Mouse (Mus musculus) brain, embryonic 14.5 days (tissue): ENCODE data around the gene Pnkd.

ENCODE experiments used
- CTCF ChIP-seq: fragments of 200-500 bp; IDR thresholded peaks from 2 replicates; pipeline ENCODE4 v1.5.1; 2012; ENCODE audit warnings: inconsistent platforms, mild to moderate bottlenecking, moderate library complexity, borderline replicate concordance; ENCODE audit not compliant: insufficient read depth, insufficient read length; ENCODE audit errors: extremely low read depth
- POLR2A ChIP-seq: fragments of 200-500 bp; IDR thresholded peaks from 2 replicates; pipeline ENCODE4 v1.6.1; 2012; ENCODE audit warnings: mild to moderate bottlenecking, inconsistent platforms, borderline replicate concordance; ENCODE audit not compliant: poor library complexity, insufficient read depth, insufficient read length, severe bottlenecking; ENCODE audit errors: extremely low read depth

GRCm38 (mm10) chr1:74294733-74295455 is 10.2 kb downstream of the Pnkd start:
- no peak for TF ChIP-seq CTCF
- no peak for TF ChIP-seq POLR2A
